Mouse (Mus musculus) stomach, postnatal 0 days (tissue): Measurements from ENCODE around the gene Cbx6.

Experiments used
- CTCF ChIP-seq: IDR thresholded peaks from 2 replicates; pipeline ENCODE4 v1.5.1; 2016; ENCODE audit warnings: antibody characterized with exemption, low read depth, mild to moderate bottlenecking, moderate library complexity
- EP300 ChIP-seq: optimal IDR thresholded peaks from 2 replicates; pipeline ENCODE3; 2016; ENCODE audit warnings: antibody characterized with exemption

- TF ChIP-seq CTCF (no peak), EP300 (no peak)
Observed at GRCm38 (mm10) chr15:79845986-79846385, 11.5 kb upstream of the Cbx6 start.
